Mouse (Mus musculus) thymus, adult 2 months (tissue): ENCODE measurements around the gene Vstm5. TPM values are rescaled to one million over a fixed set of nuclear protein-coding genes. Genes with fewer than 3 reads are reported as not detected.

Source experiments
- DNase-seq: peaks from one replicate; pipeline ENCODE4 v3.0.0; 2021
- H3K27ac ChIP-seq: fragments of 200-500 bp; 2 replicates; pipeline ENCODE4 v1.5.1; 2012; ENCODE audit warnings: low read length, control low read depth; ENCODE audit not compliant: control insufficient read depth, insufficient read depth
- H3K27me3 ChIP-seq: fragments of 200-500 bp; 2 replicates; pipeline ENCODE4 v1.6.1; 2012; ENCODE audit warnings: mild to moderate bottlenecking, low read length, moderate library complexity, mixed read lengths; ENCODE audit not compliant: control insufficient read depth, insufficient read depth
- H3K36me3 ChIP-seq: fragments of 200-500 bp; 2 replicates; pipeline ENCODE4 v1.6.1; 2012; ENCODE audit warnings: mild to moderate bottlenecking, low read length, moderate library complexity; ENCODE audit not compliant: control insufficient read depth, insufficient read depth
- H3K4me1 ChIP-seq: fragments of 200-500 bp; replicated peaks from 2 replicates; pipeline ENCODE4 v1.6.1; 2012; ENCODE audit warnings: low read length; ENCODE audit not compliant: control insufficient read depth, insufficient read depth
- H3K4me3 ChIP-seq: fragments of 200-500 bp; 2 replicates; pipeline ENCODE4 v1.5.1; 2012; ENCODE audit warnings: mild to moderate bottlenecking, low read length, control low read depth, moderate library complexity; ENCODE audit not compliant: control insufficient read depth, insufficient read depth
- CTCF ChIP-seq: fragments of 200-500 bp; IDR thresholded peaks from 2 replicates; pipeline ENCODE4 v1.5.1; 2012; ENCODE audit warnings: mild to moderate bottlenecking, control low read depth, low read length, moderate library complexity, borderline replicate concordance; ENCODE audit not compliant: control insufficient read depth, poor library complexity, insufficient read depth; ENCODE audit errors: extremely low read depth
- POLR2A ChIP-seq: fragments of 200-500 bp; IDR thresholded peaks from 2 replicates; pipeline ENCODE4 v1.6.1; 2012; ENCODE audit warnings: mild to moderate bottlenecking, low read length, control low read depth, moderate library complexity; ENCODE audit not compliant: control insufficient read depth, poor library complexity, insufficient read depth; ENCODE audit errors: extremely low read depth
- WGBS: fragments of 180-500 bp; shearing (Covaris S2); methylation state at CpG from one replicate; pipeline ENCODE4 v1.1.7; 2018; 5-methylcytosine and 5-hydroxymethylcytosine counted together
- polyA plus RNA-seq: library from polyadenylated mRNA; depleted of rRNA; stranded (reverse); fragments of >200 nt; gene quantifications from 2 replicates; pipeline ENCODE4 v1.2.3, GENCODE M21; 2012

Gene Vstm5
- polyA plus RNA-seq, 1 experiment = 0.51 TPM

GRCm38 (mm10) chr9:15224912-15225311, 13.9 kb upstream of the Vstm5 start:
- no peaks in the 10 kb centered on the region for H3K36me3 ChIP-seq
- H3K4me3 ChIP-seq = no peak overlapping the region
- DNase-seq = no peak
- no peak for TF ChIP-seq CTCF
- no peak for TF ChIP-seq POLR2A
- no peak overlapping the region for H3K27ac ChIP-seq
- no peaks in the 10 kb centered on the region for H3K4me1 ChIP-seq
- H3K27me3 ChIP-seq = no peaks in the 10 kb centered on the region
- 63% methylated on average over 2 of the region's 2 CpGs for WGBS

GRCm38 (mm10) chr9:15232445-15232844, 6.4 kb upstream of the Vstm5 start:
- 98% methylated on average over 3 of the region's 3 CpGs for WGBS
- H3K4me1 ChIP-seq = no peaks in the 10 kb centered on the region
- H3K27me3 ChIP-seq = no peaks in the 10 kb centered on the region
- no peaks in the 10 kb centered on the region for H3K36me3 ChIP-seq
- H3K4me3 ChIP-seq = no peak overlapping the region
- no peak for DNase-seq
- TF ChIP-seq POLR2A = no peak
- no peak for TF ChIP-seq CTCF
- H3K27ac ChIP-seq = no peak overlapping the region

- Histone ChIP-seq H3K36me3 (no peaks in the 10 kb centered on the region), H3K4me1 (no peaks in the 10 kb centered on the region)
Measured at GRCm38 (mm10) chr9:15233604-15234003, 5.2 kb upstream of the Vstm5 start.

GRCm38 (mm10) chr9:15235986-15236385, 2.9 kb upstream of the Vstm5 start:
- TF ChIP-seq POLR2A = no peak
- no peak for TF ChIP-seq CTCF
- WGBS = 89% methylated on average over 3 of the region's 3 CpGs
- DNase-seq = no peak

More at GRCm38 (mm10) chr9:15233604-15234003, 5.2 kb upstream of the Vstm5 start:
- TF ChIP-seq CTCF (no peak), POLR2A (no peak)
- 96% methylated on average over 1 of the region's 1 CpGs for WGBS
- Histone ChIP-seq H3K4me3 (no peak overlapping the region), H3K27me3 (no peaks in the 10 kb centered on the region), H3K27ac (no peak overlapping the region)
- DNase-seq = no peak

GRCm38 (mm10) chr9:15237516-15238296, 1.1 kb upstream of the Vstm5 start:
- H3K27me3 ChIP-seq = no peaks in the 10 kb centered on the region; the same call in 1 of the 2 replicates
- 70% methylated on average over 14 of the region's 14 CpGs for WGBS
- no peak overlapping the region for H3K27ac ChIP-seq
- DNase-seq = no peak
- H3K4me3 ChIP-seq = no peak overlapping the region
- TF ChIP-seq CTCF = no peak
- H3K36me3 ChIP-seq = no peaks in the 10 kb centered on the region
- no peaks in the 10 kb centered on the region for H3K4me1 ChIP-seq

More at GRCm38 (mm10) chr9:15235986-15236385, 2.9 kb upstream of the Vstm5 start:
- Histone ChIP-seq H3K27me3 (no peaks in the 10 kb centered on the region; the same call in 1 of the 2 replicates), H3K27ac (no peak overlapping the region), H3K4me3 (no peak overlapping the region), H3K4me1 (no peaks in the 10 kb centered on the region), H3K36me3 (no peaks in the 10 kb centered on the region)

GRCm38 (mm10) chr9:15238297-15238990, 401 bp upstream of the Vstm5 start:
- Histone ChIP-seq H3K27ac (no peak overlapping the region), H3K4me3 (no peak overlapping the region)
- WGBS = 85% methylated on average over 16 of the region's 16 CpGs

GRCm38 (mm10) chr9:15240006-15240405, 1.2 kb downstream of the Vstm5 start:
- Histone ChIP-seq H3K27ac (no peak overlapping the region), H3K4me3 (no peak overlapping the region)
- TF ChIP-seq CTCF (no peak), POLR2A (no peak)

More at GRCm38 (mm10) chr9:15238297-15238990, 401 bp upstream of the Vstm5 start:
- no peaks in the 10 kb centered on the region for H3K36me3 ChIP-seq
- H3K4me1 ChIP-seq = no peaks in the 10 kb centered on the region
- no peak for TF ChIP-seq CTCF
- TF ChIP-seq POLR2A = no peak
- no peak for DNase-seq
- no peaks in the 10 kb centered on the region; the same call in 1 of the 2 replicates for H3K27me3 ChIP-seq

More at GRCm38 (mm10) chr9:15240006-15240405, 1.2 kb downstream of the Vstm5 start:
- no peaks in the 10 kb centered on the region for H3K4me1 ChIP-seq
- H3K27me3 ChIP-seq = no peaks in the 10 kb centered on the region; the same call in 1 of the 2 replicates
- DNase-seq = no peak
- WGBS = 97% methylated on average over 6 of the region's 6 CpGs
- H3K36me3 ChIP-seq = no peaks in the 10 kb centered on the region
